Mouse (Mus musculus) stomach, postnatal 0 days (tissue): ENCODE data around the gene Lyrm7. TPM values are rescaled to one million over a fixed set of nuclear protein-coding genes. Genes with fewer than 3 reads are reported as not detected.
"Not testable (repeated sequence)": the region's sequence is repeated elsewhere in the genome, so short reads cannot be mapped to it uniquely, and the experiment has no call there.

Source experiments
- ATAC-seq: fragments of 200-750 bp; cut with Nextera tagmentation; 2 replicates; pipeline ENCODE4 v1.8.0; 2017; ENCODE audit not compliant: low FRiP score, low TSS enrichment
- DNase-seq: peaks from one replicate; pipeline ENCODE4 v3.0.0-alpha.2; 2016; ENCODE audit warnings: low spot score
- H3K27ac ChIP-seq: fragments of 300-500 bp; sonication (generic); replicated peaks from 2 replicates; pipeline ENCODE4 v1.5.1; 2014; ENCODE audit warnings: mild to moderate bottlenecking, control low read depth
- H3K27me3 ChIP-seq: fragments of 300-500 bp; sonication (generic); 2 replicates; pipeline ENCODE4 v1.6.1; 2014; ENCODE audit warnings: low read length; ENCODE audit not compliant: control insufficient read depth, insufficient read depth
- H3K36me3 ChIP-seq: fragments of 300-500 bp; sonication (generic); 2 replicates; pipeline ENCODE4 v1.6.1; 2014; ENCODE audit warnings: low read length, mixed read lengths; ENCODE audit not compliant: control insufficient read depth, insufficient read depth
- H3K4me1 ChIP-seq: fragments of 300-500 bp; sonication (generic); replicated peaks from 2 replicates; pipeline ENCODE4 v1.6.1; 2014; ENCODE audit warnings: antibody characterized with exemption; ENCODE audit not compliant: control insufficient read depth, insufficient read depth
- H3K4me2 ChIP-seq: fragments of 300-500 bp; sonication (generic); replicated peaks from 2 replicates; pipeline ENCODE4 v1.6.1; 2014; ENCODE audit warnings: low read depth, mild to moderate bottlenecking, control low read depth, moderate library complexity
- H3K4me3 ChIP-seq: fragments of 300-500 bp; sonication (generic); 2 replicates; pipeline ENCODE4 v1.5.1; 2014; ENCODE audit warnings: low read depth, low read length, control low read depth
- H3K9ac ChIP-seq: fragments of 300-500 bp; sonication (generic); 2 replicates; pipeline ENCODE4 v1.6.1; 2014; ENCODE audit warnings: mild to moderate bottlenecking, low read length, control low read depth, mixed read lengths
- H3K9me3 ChIP-seq: fragments of 300-500 bp; sonication (generic); 2 replicates; pipeline ENCODE4 v1.6.1; 2016; ENCODE audit warnings: low read length; ENCODE audit not compliant: control insufficient read depth
- CTCF ChIP-seq: IDR thresholded peaks from 2 replicates; pipeline ENCODE4 v1.5.1; 2016; ENCODE audit warnings: antibody characterized with exemption, low read depth, mild to moderate bottlenecking, moderate library complexity
- EP300 ChIP-seq: optimal IDR thresholded peaks from 2 replicates; pipeline ENCODE3; 2016; ENCODE audit warnings: antibody characterized with exemption
- WGBS: fragments of 180-500 bp; shearing (Covaris S2); extraction: QIAGEN DNeasy Blood & Tissue Kit; methylation state at CpG from one replicate; pipeline ENCODE4 v1.1.7; 2014; 5-methylcytosine and 5-hydroxymethylcytosine counted together
- polyA plus RNA-seq: library from polyadenylated mRNA; unstranded; fragments of >200 nt; fragmentation: Nextera tagmentation; extraction: Ambion mirVana; gene quantifications from 2 replicates; pipeline ENCODE4 v1.2.1, GENCODE M21; 2015

Lyrm7 gene
- polyA plus RNA-seq, 1 experiment from 2014 or later, result 4.5 TPM

GRCm38 (mm10) chr11:54897470-54897869 is 36.8 kb upstream of the Lyrm7 start:
- Histone ChIP-seq H3K27me3 (no peaks in the 10 kb centered on the region), H3K9me3 (no peaks in the 10 kb centered on the region), H3K36me3 (no peaks in the 10 kb centered on the region), H3K4me2 (no peak overlapping the region), H3K4me1 (no peaks in the 10 kb centered on the region; the same call in 1 of the 2 replicates), H3K4me3 (no peak overlapping the region), H3K27ac (no peak overlapping the region), H3K9ac (no peak overlapping the region)
- WGBS, result 54% methylated on average over 5 of the region's 5 CpGs
- ATAC-seq (no peak), DNase-seq (no peak)
- TF ChIP-seq CTCF, result no peak
- TF ChIP-seq EP300, result no peak

DNA sequence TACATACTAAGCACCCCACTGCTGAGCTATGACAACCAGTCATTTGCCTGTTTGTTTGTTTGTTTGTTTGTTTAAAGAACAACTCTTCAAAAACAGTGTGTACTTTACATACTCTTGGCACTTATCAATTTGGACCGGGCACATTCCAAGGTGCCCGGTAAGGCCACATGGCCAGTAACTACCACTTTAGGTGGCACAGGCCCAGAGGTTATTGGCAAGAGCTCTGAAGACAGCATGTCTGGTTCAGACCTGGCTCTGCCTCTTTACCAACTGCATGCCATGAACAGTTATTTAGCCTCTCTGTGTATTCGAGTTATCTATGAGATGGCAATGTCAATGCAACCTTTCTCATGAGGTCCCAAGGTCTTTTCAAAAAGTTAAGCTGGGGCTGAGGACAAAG is 35.9 kb upstream of the Lyrm7 start:
- H3K27me3 ChIP-seq, H3K4me2 ChIP-seq, H3K9ac ChIP-seq, H3K4me1 ChIP-seq, DNase-seq, H3K27ac ChIP-seq, ATAC-seq, H3K4me3 ChIP-seq, H3K36me3 ChIP-seq, H3K9me3 ChIP-seq: not testable (repeated sequence)
- whole genome bisulfite sequencing, result 81% methylated on average over 3 of the region's 3 CpGs

GRCm38 (mm10) chr11:54894589-54894988 is 33.9 kb upstream of the Lyrm7 start:
- DNase-seq (no peak), ATAC-seq (no peak)
- Histone ChIP-seq H3K9ac (no peak overlapping the region), H3K36me3 (no peaks in the 10 kb centered on the region), H3K4me3 (no peak overlapping the region), H3K27ac (no peak overlapping the region), H3K4me2 (no peak overlapping the region), H3K27me3 (no peaks in the 10 kb centered on the region), H3K4me1 (no peaks in the 10 kb centered on the region), H3K9me3 (no peaks in the 10 kb centered on the region)
- 57% methylated on average over 9 of the region's 9 CpGs for WGBS
- TF ChIP-seq CTCF (no peak), EP300 (no peak)

DNA sequence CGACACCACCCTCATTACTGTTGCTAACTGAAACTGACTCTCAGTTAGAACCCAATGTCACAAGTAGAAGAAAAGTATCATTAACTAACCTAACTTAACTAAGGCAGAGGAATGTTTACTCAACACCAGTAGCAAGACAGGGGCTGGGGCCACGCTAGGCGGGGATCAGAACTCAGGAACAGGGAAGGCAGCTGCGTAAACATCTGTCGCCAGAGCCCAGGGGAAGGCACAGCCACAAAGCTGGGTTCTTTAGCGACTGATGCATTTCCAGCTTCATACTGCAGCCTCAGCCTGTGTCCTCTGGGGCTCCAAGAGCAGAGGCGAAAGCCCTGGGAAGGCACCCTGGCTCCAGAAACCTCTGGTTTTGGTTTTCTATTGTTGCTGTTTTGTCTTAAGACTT is 31.4 kb upstream of the Lyrm7 start:
- Histone ChIP-seq H3K9ac (no peak overlapping the region), H3K4me3 (no peak overlapping the region), H3K27ac (no peak overlapping the region), H3K36me3 (no peaks in the 10 kb centered on the region), H3K27me3 (no peaks in the 10 kb centered on the region), H3K9me3 (no peaks in the 10 kb centered on the region), H3K4me2 (no peak overlapping the region), H3K4me1 (no peaks in the 10 kb centered on the region)
- WGBS, result 46% methylated on average over 7 of the region's 7 CpGs
- TF ChIP-seq EP300 (no peak), CTCF (no peak)
- DNase-seq (no peak), ATAC-seq (no peak)

- Histone ChIP-seq H3K27me3 (no peaks in the 10 kb centered on the region), H3K9me3 (no peaks in the 10 kb centered on the region), H3K9ac (no peak overlapping the region), H3K27ac (no peak overlapping the region), H3K4me1 (no peaks in the 10 kb centered on the region), H3K4me2 (no peak overlapping the region), H3K4me3 (no peak overlapping the region), H3K36me3 (no peaks in the 10 kb centered on the region)
- DNase-seq (no peak), ATAC-seq (no peak)
- TF ChIP-seq EP300 (no peak), CTCF (no peak)
- WGBS, result 83% methylated on average over 5 of the region's 5 CpGs
These were observed 30.6 kb upstream of the Lyrm7 start for GRCm38 (mm10) chr11:54891341-54891740.

- H3K4me2 ChIP-seq, result no peak overlapping the region
- no peaks in the 10 kb centered on the region for H3K4me1 ChIP-seq
- H3K9ac ChIP-seq, result no peak overlapping the region
- no peak overlapping the region for H3K27ac ChIP-seq
- H3K36me3 ChIP-seq, result no peaks in the 10 kb centered on the region
- ATAC-seq (no peak), DNase-seq (no peak)
- H3K4me3 ChIP-seq, result no peak overlapping the region
- WGBS, result 64% methylated on average over 6 of the region's 6 CpGs
- H3K9me3 ChIP-seq, result no peaks in the 10 kb centered on the region
- no peaks in the 10 kb centered on the region for H3K27me3 ChIP-seq
- TF ChIP-seq CTCF, result no peak
- TF ChIP-seq EP300, result no peak
These were observed 27.2 kb upstream of the Lyrm7 start for GRCm38 (mm10) chr11:54887927-54888326.
